Mouse (Mus musculus) frontal cortex, postnatal 14 days (tissue): ENCODE measurements around the gene Cdkn1b.

Experiments used
- DNase-seq, 2 experiments: peaks; one replicate each; pipeline ENCODE4 v3.0.0; 2022; ENCODE audit warnings: low spot score in 2 of 2

Cdkn1b gene

DNA sequence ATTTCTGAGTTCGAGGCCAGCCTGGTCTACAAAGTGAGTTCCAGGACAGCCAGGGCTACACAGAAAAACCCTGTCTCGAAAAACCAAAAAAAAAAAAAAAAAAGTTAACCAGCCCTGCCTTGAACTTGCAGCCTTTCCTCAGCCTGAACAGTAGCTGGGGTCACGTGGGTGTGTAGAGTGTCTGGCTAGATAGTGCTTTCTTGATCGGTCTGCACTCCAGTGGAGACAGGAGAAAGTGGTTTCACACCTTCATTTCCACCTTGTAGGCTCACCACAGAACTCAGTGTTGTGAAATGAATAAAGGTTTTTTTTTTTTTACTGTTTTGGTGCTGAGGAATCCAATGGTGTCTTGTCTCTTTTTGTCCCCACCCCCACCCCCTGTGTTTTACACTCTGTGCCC lies 16.8 kb upstream of the Cdkn1b start:
- no peak for DNase-seq

DNA sequence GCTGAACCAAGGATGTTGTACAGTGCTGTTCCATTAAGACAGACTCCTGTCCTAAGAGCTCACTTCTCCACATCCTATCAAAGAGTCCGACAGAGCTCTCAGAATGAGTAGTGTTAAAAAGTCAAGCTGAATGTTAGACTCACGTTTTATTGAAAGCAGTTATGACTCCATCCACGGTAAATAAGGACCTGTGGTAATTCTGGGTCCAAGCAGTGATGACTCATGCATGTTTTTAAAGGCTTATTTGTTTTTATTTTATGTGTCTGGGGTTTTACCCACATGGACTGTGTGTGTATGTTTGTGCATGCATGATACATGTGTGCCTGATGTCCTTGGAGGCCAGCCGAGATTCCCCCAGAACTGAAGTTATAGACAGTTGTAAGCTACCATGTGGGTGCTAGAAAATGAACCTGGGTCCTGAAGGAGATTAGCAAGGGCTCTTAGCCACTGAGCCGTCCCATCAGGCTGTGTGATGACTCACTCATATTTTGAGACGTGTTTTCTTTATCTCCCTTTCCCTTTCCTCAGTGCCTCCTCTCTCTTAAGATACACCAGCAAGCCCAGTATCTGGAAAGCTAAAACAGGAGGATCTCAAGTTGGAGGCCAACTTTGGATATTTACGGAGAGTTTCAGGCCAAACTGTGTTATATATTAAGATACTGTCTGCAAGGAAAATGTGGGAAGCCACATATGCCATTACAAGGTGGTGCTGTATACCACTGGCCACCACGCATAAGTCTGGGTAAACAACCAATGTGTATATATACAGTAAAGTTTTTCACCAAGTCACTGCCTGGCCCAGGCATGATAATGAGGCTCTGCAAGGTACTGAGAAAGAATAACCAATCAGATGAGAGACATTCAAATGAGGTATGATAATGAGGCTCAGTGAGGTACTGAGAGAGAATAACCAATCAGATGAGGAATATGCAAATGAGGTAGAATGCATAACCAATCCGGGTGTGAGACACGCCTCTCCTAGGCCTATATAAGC lies 16.0 kb upstream of the Cdkn1b start:
- no peak for DNase-seq

DNA sequence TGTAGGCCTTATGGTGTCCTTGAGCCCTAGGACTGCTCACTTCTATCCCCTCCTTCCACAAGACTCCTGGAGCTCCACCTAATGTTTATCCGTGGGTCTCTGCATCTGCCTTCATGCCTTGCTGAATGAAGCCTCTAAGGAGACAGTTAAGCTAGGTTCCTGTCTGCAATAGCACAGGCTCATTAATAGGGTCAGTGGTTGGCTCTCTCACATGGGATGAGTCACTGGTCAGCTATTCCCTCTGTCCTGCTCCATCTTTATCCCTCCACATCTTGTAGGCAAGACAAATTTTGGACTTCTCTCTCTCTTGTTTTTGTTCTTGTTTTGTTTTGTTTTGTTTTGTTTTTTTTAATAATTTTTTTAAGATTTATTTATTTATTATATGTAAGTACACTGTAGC lies 14.4 kb upstream of the Cdkn1b start:
- no peak for DNase-seq

DNA sequence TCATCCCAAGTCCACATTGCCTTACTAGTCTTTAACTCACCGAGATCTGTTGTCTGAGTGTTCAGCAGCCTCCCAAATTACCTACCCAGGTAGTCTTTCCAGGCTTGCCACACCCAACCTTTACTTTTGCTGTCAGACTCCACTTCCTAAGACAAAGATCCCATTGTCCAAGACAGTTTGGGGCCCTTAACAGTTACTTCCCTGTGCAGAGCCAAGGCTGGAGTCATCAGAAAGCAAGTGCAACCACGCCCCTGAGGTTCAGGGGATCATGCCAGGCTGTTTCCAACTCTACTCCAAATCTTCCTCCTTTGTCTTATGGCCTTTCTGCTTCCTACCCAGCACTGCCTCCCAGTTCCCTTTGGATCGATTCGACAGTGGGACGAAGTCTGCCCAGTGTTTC lies 5.7 kb upstream of the Cdkn1b start:
- no peak for DNase-seq

DNA sequence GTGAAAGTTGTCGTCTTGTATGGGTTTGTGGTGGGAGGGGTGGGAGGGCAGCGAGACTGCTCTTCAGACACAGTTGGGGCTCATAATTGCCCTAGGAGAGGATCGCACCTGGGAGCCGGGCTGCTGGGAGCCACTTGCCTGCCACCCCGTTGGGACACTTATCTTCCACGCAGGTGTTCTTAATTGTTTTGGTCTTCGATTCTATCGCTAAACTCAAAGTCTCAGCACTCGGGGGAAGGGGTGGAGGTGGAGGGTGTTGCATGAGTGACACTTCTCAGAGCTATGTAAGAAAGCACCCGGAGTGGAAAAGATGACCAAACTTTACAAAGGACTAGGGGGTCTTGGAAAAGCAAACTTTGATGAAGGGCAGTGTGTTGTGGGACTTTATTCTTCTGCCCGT lies 3.6 kb upstream of the Cdkn1b start:
- DNase-seq: no peak

DNA sequence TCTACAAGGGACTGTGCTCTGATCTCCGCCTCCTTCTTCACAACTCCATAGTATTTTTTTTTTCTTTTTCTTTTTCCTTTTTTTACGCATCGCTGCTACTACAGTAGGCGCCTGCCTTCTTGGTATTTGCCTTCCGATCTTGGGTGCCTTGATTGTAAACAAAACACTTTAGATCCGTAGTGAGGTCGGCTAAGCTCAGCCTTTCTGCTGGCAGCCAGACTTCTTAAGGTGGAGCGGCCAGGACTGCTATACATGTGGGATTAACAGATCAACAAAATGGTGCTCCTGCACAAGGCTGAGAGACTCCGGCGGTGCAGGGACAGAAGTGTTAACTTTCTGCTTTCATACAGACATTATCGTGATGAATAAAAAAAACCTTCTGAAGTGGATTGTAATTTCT lies 3.1 kb upstream of the Cdkn1b start:
- DNase-seq: no peak

DNA sequence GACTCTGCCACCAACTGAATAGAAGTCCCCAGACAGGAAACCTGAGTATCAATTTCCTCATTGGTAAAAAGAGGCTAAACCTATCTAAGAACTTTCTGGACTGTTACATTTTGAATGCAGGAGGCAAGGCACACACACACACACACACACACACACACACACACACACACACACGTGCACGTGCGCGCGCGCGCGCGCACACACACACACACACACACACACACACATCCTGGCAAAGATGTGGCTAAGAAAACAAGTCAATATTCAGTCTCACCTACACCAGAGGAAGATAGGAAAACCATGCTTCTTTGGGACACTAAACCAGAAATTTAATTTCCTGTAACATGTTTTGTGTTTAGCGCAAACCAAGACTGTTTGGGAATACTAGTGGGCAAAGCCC lies 1.4 kb upstream of the Cdkn1b start:
- no peak for DNase-seq

DNA sequence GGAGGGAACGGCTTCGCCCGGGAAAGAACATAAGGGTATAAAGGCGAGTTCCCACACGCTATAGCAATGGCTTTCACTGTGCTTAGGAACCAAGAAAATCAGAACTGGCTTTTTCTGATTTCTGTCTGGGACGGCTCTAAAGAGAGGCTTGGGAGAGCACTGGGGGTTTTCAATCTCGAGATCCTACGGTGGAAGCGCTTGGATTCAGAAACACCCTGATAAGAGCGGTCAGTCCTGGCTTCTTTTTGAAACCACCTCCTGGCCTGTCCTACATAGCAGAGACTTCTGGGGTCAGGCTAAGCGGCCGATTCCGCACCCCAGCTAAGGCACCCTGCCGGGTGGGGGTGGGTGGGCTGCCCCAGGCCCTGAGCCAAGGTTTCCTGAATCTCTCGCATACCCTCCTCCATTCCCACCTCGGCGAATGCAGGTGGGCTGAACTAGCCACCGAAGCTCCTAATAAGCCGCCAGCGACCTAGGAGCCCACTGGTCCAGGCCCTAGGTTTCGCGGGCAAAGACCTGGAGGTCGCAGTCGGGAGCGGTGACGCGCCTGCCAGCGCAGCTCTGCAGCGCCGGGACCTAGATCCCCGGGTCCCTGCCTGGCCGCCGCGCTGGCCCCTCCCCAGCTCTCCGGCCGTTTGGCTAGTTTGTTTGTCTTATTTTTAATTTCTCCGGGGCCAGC lies 551 bp upstream of the Cdkn1b start:
- no peak for DNase-seq

DNA sequence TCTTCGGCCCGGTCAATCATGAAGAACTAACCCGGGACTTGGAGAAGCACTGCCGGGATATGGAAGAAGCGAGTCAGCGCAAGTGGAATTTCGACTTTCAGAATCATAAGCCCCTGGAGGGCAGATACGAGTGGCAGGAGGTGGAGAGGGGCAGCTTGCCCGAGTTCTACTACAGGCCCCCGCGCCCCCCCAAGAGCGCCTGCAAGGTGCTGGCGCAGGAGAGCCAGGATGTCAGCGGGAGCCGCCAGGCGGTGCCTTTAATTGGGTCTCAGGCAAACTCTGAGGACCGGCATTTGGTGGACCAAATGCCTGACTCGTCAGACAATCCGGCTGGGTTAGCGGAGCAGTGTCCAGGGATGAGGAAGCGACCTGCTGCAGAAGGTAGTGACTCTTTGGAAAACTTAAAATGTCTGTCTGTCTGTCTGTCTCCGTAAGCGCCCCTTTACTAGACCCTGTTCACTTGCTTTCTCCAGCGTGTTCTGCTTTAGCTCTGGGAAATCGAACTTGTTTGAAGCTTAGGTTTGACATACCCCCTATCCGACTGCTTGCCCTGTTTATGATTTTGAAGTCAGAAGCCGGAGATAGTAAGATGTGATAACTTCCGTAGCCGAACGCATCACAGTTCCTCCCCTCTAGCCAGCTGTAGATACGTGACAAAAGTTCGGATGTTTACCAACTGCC lies 953 bp downstream of the Cdkn1b start:
- peak in 1 of 2 experiments; percentile 29 for DNase-seq

DNA sequence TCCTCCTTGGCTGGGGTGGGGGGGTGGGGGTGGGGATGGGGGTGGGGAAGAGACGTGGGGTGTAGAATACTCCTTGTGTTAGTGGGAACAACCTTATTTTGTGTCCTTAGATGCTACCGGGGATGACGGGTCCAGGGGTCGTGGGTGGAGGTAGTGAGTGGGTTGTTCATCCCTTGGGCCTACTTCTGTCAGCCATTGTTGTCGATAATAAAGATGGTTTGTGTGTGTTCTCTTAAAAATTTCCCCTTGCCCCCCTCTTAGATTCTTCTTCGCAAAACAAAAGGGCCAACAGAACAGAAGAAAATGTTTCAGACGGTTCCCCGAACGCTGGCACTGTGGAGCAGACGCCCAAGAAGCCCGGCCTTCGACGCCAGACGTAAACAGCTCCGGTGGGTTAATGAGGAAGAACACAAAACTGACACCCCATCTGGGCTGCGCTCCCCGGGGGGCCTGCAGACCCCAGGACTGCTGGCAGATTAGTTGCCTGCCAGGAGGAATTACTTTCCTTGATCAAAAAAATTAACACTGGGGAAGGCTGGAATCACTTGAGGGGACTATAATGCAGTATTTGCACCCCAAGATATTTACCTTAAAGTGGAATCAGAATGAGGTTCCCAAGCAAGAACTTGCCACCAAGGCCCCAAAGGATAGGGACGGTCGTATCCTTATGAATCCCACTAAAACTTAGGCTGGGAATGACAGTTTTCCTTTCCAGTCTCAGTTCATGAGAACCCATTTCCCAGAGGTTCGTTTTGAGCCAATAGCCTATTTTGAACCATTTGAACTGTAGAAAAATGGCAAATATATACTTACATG lies 1.7 kb downstream of the Cdkn1b start:
- no peak for DNase-seq

DNA sequence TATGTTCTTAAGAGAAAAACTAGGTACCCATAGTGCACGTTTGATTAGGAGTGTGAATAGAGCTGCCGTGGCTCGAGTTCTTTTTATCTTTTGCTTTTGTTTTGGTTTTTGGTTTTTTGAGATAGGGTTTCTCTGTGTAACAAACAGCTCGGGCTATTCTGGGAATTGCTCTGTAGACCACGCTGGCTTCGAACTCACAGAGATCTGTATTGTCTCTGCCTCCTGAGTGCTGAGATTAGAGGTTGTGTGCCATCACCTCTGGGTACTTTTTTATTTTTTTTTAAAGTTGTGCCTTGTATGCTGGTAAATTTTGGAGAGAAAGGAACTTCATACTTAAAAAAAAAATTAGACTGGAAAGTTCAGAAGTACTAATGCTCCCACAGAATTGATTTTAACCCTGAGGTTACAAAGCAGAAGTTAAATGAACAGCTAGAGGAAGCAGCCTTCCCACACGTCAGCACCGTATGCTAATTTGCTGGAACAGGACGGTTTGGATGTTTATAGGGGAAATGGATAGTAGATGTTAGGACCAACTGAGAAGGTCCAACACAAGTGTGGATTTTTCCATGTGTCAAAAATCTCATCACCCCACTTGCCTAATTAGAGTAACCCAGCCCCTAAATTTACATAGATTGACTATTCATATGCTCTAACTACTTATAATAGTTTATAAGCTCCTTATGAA lies 2.5 kb downstream of the Cdkn1b start:
- DNase-seq: no peak

DNA sequence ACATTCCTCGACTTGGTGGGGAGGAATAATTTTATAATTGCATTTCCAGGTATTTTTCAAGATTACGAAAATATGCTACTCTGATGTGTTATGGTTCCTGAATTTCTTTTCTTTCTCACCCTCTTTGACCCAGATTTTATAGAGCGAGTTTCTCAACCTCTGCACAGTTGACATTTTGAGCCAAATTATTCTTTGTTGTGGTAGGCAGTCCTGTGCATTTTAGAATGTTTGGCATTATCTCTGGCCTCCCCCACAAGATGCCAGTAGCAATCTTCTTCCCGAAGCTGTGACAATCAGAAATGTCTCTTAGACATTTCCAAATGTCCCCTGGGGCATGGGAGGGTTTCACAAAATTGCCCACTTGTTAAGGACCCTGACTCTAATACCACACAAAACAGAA lies 3.5 kb downstream of the Cdkn1b start:
- no peak for DNase-seq

DNA sequence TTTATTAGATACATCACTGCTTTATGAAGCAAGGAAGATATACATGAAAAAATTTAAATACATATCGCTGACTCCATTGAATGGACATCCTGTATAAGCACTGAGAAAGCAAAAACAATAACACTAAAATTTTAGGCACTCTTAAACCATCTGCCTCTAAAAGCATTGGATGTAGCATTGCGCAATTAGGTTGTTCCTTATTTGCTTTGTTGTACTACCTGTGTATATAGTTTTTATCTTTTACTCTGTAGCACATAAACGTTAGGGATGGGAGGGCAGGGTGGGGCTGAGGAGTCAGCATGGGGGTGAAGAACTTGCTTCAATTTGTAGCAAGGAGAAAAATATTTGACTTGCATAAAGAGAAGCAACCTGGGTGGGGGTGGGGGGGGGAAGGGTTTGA lies 4.1 kb downstream of the Cdkn1b start:
- no peak for DNase-seq

DNA sequence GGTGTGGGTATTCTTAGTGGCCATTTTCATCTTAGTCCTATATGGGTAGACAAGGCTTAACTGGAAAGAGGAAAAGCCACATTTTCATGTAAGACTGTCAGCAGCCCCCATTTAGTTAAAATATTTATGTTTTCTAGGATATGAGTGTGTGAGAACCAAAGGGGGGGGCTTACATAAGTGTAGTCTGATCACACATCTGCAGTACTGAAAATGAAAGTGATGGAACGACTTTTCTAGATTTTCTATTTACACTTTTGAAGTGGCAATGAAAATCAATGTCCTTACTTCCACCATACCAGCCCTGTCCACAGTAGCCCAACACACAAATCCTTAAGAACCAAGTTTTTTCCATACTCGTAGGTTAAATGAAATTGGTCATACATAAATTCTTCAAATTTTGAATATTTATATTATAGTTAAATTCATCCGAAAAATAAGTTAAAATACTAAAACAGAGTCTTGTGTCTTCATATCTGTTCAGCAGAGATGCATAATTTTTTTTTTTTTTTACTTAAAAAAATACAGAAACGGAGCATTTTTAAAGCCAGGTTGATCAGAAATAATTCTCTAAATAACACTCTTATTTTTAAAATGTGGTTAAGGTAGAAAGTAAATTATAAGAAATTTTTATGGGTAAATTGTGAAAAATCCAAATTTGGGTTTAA lies 5.6 kb downstream of the Cdkn1b start:
- DNase-seq: no peak

DNA sequence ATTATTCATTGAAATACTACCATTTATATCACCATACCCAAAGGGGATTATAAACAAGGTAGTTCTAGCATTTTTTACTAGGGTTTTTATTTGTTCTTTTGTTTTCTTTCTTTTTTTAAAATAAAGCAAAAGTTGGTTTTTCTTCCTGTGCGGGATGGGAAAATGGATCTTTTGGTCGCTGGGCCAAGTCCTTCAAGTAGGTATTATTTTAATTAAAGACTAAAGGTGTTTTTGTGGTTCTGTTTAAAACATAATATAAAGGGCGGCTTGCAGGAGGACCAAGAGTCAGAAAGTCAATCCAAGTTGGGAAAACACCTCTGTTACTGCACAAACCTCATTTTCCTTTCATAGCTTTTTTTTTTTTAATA lies 6.1 kb downstream of the Cdkn1b start:
- DNase-seq: no peak

DNA sequence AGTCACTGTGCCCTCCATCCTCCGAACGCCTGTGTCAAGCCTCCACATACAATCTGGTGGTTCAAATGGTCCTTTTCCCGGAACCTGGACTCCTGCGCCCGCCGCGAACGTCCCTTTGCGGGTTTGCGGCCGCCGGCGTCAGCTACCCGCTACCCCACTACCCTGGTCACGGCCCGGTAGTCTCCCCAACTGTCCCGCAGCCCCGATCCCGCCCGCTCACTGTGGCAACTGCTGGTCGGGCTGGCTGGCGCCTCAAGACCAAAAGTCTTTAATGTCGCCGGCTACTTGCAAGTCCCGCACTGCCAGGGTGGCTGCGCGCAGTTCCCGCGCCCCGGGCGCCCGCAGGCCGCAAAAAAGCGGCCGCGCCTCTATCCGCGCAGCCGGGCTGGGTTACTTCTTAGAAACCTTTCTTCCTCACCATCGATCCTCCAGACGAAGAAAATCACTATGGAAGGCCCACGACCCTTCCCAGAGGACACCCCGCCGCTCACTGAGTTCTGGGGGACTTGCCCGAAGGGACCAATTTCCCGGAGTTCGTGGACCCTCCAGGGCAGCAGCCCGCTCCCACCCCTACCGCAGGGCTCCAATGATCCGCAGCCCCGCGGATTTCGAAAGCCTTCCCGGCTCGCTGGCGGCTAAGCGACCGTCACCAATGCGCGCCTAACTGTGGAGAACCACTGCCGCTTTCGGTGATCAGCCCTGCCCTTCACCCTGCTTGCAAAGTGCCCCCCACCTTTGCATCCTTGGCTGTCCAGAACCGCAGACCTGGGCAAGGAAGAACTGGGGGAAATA lies 6.8 kb downstream of the Cdkn1b start:
- peak; percentile 19 to 36 for DNase-seq

DNA sequence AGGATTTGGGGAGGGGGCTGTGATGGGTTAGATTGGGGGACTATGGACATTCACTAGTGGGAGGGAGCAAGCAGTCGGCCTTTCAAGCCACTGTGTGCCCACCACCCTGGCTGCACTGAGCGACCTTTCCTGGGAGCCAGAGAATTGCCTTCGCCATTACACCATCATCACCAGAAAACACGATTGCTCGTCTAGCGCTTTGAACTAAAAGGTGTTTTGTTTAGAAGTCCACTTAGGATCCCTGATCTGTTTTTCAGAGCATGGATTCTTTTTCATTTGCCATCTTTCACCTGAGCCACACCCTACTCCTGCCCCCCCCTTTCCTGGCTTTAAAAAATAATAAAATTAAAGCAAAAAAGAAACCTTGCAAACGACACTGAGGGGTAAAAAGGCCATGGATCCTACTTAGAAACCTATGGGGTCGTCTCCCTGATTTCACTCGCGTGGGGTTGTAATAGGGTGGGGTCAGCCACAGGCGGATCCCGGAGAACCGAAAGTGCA lies 7.4 kb downstream of the Cdkn1b start:
- DNase-seq: no peak

DNA sequence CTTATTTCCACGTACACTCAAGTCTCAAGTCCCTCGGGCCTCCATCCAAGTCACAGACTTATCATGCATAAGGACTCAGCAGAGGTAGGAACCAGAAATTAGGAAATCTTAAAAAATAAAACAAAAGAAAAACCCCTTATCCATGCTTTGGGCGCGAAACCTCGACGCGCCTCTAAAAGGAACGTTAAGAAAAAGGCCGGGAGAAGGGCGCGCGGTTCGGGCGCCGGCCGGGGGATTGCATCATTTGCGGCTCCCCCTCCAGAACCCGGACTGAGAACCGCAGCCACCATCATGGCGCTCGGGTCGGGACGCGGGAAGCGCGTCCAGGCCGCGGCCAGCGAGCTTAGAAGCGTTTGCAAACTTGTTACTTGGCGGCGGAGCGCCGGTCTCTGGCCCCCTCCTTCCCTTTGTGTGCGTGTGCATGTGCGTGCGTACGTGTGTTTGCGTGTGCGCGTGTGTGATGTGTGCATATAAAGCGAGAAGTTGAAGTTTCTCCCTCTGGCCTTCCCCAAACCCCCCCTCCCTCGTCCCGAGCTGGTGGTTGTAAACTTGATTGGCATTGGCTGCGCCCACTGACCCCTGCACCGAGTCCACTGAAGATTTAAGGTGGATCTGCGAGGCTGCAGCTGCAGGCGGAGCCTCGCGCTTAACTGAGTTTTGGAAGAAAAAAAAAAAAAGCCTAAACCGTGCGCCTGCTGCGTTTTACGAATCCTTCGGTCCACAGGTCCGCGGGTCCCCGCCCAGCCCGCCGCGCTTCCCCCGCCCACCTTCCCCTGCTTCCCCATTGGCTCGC lies 8.1 kb downstream of the Cdkn1b start:
- peak; percentile 50 to 62 for DNase-seq

DNA sequence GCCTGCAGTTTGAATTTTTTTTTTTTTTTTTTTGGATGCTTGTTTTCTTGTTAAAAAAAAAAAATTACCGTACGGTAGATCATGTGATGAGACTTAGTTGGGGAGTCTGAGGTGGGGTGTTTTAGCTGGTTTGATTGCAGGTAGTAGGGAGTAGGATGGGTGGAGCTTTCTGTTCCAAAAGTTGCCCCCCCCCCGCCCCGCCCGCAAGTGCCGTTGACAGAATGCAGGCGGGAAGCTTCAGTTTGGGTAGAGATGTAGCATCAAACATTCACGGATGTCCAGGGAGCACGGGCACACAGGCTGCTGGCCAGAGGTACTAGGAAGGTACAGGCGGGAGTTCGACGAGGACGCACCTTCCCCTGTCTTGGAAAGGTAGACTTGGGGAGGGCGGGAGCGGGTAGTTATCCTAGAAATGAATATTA lies 8.7 kb downstream of the Cdkn1b start:
- no peak for DNase-seq
